Mouse (Mus musculus) adrenal gland, adult 8-10 months (tissue): Measurements from ENCODE around the gene Pusl1. TPM values are rescaled to one million over a fixed set of nuclear protein-coding genes. Genes with fewer than 3 reads are reported as not detected.

ENCODE experiments used
- DNase-seq: peaks from one replicate; pipeline ENCODE4 v3.0.0; 2022
- total RNA-seq, 4 experiments: library from RNA; stranded (reverse); gene quantifications; 2 replicates each; pipeline ENCODE4 v1.2.4; 2022

Pusl1 gene
- 10 to 100 TPM; 23.2 to 51.5 (median 41.4) TPM for total RNA-seq

DNA sequence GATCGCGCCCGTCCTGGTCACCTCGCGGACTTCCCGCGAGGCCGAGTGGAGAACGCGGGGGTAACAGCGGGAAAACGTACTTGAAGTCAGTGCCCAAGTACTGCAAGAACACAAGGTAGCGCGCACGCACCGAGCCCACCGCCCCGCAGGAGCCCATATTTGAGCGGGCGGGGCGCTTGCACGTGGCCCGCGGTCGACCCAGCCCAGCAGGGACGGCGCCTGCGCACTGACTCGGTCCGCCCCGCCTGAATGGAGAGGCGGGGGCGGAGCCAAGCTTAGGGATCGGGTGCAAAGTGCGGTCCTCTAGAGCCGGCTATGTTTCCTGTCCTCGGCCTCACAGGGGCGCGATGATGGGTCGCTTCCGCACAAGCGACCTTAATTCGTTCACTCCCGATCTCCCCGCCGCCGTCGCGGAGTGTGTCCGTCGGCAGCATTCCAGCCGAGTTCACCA lies at the start of gene Pusl1, which contains the start of gene Acap3:
Pusl1 (minus strand) TSS at position 231 of the 451 bp plus-strand sequence.
Acap3 (plus strand) TSS at position 272 of the 451 bp plus-strand sequence.
- peak; percentile 92 for DNase-seq

DNA sequence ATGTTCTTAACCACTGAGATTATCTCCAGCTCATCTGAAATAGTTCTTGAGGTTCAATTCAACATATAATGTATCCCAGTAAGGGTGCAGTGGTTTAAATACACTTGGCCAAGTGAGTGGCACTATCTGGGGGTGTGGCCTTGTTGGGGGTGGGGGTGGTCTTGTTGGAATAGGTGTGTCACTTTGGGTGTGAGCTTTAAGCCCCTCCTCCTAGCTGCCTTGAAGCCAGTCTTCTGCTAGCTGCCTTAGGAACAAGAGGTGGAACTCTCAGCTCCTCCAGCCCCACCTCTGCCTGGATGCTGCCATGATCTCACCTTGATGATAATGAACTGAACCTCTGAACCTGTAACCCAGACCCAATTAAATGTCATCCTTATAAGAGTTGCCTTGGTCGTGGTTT lies 40.5 kb upstream of the Pusl1 start:
- DNase-seq, result no peak

DNA sequence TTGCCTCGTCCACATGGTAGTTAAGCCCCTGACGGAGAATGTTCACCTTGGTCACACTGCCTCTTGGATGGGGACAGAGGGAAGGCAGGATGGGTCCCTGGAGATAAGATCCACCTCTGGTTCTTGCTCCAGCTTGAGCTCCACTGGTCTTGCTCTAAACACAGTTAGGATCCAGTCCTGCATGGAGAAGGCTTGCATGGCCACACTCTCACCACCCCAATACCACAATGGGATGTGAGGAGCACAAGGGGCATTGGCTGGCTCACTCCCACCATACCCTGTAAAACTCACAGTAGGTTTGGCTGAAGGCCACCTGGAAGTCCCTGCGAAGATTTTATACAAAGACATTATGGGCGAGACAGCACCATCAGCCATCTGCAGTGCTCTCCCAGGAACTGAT lies 17.2 kb upstream of the Pusl1 start:
- DNase-seq, result no peak

DNA sequence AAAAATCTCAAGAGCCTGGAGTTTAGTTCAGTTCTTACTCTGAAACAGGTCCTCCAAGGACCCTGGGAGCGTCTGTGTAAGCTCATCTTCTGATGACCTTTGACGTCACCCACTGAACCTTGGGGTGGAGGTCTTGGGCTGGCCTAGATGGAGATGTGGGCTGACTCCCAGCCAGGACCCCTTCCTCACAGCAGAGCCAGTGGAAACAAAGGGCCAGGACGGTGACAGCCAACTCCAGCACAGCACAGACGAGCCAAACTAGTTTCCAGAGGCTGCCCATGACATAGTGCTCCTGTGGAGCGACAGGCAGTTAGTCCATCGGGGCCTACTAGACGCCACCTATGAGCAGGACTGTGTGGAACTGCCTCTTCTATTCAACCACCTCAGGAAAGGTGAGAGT lies 16.7 kb upstream of the Pusl1 start:
- peak; percentile 5 for DNase-seq

DNA sequence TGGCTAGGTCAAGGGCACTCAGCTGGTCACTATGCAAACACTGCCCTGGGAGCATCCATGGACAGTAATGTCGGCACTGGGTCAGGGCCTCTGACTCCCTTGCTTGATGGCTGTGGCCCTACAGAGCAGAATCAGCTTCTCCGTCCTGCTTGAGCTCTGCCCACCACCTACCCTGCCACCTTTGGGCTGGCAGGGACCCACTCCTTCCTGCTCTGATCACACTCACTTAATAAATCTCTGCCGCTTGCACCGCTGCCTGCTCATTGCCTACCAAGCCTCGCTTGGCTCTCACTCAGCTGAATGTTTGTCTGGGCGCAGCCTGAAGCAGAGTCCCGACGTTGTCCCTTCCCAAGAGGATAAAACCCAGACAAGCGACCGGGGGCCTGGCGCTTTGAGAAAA lies 15.4 kb upstream of the Pusl1 start:
- no peak for DNase-seq

DNA sequence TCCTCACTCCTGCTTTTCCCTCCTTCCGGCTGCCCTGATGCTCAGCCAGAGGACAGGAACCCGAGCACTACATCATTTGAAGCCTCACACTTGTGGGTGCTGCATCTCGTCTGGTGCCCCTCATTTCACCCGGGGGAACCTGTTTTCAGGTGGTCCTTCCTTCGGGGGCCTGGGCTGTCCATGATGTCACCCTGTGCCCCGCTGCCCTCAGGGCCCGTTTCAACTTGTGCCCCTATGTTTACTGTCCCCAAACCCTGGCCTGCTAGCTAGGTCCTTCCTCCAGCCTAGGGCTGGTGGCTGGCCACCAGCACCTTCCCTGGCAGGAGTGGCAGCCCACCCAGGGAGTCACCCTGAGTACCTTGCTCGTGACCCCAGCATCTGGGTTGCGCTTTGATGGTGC lies 14.5 kb upstream of the Pusl1 start:
- DNase-seq, result no peak

DNA sequence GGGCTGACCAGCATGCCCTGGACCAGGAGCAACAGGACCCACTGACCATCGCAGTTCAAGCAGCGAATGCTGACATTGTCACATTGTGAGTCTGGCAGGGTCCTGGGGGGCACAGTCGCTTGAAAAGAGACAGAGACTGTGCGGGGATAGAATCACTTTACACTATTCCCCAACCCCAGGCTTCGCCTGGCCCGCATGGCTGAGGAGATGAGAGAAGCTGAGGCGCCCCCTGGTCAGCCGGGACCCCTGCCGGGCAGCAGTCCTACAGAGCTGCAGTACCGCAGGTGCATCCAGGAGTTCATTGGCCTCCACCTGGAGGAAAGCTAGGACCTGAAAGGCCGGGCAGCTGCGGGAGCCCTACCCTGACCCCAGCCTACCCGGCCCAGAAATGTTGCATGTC lies 14.1 kb upstream of the Pusl1 start:
- DNase-seq, result no peak

DNA sequence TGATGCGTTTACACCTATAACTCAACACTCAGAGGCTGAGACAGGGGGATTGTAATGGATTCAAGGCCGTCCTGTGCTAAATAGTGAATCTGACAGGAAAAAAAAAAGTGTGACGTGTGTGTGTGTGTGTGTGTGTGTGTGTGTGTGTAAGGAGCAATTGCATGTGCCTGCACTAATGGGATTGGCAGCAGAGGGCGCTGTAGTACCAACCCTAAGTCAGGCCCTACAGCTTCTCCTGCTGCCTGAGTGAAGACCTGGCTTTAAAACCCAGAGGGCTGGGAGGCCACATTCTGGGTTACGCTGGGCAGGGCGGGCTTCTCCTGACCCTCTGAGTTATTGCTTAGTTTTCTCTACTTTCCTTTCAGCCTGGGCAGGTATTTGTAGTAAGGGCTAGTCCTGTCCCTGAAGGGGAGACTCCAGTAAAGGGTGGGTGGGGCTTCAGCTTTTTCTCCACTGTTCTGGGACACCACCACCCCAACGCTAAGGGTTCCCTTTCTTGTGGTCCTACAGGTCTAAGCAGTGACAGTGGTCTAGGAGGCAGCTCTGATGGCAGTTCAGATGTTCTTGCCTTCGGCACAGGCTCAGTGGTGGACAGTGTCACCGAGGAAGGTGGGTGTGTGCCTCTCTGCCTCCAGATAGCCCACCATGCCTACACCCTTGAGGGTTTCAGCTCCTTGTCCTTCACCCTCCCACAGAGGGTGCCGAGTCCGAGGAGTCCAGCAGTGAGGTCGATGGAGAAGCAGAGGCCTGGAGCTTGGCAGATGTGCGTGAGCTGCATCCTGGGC lies 12.9 kb upstream of the Pusl1 start:
- DNase-seq, result peak; percentile 6

DNA sequence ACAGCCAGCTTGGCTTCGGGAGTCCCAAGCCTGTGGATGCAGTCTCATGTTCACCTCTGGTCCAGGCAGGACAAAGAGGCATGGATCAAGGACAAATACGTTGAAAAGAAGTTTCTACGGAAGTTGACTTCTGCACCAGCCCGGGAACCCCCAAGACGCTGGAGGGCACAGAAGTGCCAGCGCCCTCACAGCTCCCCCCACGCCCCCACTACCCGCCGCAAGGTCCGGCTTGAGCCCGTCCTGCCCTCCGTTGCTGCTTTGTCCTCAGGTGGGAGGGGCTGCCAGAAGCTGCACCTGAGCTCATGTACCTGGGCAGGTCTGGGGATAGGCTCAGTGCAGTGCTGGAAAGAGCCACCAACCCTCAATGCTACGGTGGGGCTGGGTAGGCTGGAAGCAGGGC lies 11.7 kb upstream of the Pusl1 start:
- no peak for DNase-seq

DNA sequence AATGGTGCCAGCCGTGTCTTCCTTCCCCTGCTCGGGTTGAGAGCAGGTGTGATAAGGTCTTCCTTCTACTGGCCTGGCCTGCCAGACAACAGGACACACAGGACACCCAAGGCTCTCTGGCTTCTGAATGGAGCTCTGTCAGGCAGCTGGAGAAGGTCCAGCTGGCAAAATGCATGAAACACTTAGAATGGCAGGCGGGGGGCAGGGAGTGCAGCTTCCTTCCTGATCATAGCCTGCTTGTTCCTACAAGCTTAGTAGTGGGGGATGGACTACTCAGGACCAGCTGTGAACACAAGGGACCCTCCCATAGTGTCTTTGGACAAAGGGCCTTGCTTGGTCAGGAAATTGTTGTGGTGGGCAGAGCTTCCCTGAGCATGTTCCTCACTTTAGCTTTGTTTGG lies 9.6 kb upstream of the Pusl1 start:
- DNase-seq, result peak; percentile 8

DNA sequence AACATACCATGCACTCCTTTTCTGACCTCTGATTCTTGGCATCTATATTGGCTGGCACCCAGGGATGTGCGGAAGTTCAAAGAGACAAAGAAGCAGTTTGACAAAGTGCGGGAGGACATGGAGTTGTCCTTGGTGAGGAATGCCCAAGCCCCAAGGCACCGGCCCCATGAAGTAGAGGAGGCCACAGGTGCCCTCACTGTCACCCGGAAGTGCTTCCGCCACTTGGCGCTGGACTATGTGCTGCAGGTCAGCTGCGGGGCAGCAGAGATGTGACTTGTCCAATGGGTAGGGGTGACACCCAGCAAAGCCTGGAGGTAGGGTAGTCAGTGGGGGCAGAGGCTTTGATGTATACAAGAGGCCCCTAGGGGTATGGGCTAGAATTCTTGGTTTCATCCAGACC lies 7.8 kb upstream of the Pusl1 start:
- DNase-seq, result no peak

DNA sequence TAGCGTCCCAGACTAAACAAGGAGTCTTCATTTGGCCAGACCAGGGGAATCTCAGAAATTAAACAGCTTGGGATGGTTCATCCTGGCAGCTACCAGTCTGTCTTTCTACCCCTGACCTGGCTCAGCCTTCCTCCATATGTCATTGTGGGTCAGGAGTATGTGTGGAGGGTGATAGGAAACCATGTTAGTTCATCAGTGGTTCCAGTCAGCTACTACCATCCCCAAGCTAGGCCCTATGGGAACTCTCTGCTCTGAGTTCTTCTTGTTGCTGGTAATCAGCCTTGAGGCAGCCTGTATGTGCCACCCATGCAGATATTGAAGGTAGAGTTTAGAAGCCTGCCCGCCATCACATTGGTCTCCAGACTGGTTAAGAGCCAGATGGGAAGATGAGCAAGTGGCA lies 6.7 kb upstream of the Pusl1 start:
- no peak for DNase-seq

DNA sequence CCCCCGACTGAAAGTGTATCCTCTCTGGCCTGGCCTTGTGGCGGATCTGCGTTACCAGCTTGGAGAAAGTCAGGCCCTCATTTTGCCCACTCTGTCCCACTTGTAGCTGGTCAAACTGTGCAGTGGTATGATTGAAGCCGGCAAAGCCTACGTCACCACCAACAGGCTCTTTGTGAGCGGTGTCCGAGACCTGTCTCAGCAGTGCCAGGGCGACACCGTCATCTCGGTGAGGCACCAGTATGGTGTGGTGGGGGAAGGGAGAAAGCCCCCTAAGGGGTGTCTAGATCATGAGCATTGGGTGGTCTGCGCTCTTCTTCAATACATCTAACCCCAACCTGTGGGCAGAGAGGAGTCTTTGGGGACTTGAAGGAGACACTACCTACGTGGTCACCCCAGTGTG lies 4.9 kb upstream of the Pusl1 start:
- no peak for DNase-seq

DNA sequence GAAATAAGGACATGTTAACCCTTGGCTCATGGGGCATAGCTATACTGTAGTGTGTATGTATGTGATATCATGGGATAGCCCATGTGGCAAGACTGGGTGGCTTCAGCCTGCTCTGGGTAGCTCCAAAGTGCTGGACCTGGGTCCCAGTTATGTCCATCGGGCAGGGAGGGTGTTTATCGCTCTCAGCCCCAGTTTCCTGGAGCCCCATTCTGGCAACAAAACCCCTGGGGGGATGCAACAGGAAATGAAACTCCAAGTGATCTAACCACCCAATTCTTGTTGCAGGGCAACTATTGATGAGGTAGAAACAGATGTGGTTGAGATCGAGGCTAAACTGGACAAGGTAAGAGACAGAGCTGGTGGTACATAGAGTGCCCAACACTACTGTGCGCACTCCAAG lies 4.2 kb upstream of the Pusl1 start:
- no peak for DNase-seq

DNA sequence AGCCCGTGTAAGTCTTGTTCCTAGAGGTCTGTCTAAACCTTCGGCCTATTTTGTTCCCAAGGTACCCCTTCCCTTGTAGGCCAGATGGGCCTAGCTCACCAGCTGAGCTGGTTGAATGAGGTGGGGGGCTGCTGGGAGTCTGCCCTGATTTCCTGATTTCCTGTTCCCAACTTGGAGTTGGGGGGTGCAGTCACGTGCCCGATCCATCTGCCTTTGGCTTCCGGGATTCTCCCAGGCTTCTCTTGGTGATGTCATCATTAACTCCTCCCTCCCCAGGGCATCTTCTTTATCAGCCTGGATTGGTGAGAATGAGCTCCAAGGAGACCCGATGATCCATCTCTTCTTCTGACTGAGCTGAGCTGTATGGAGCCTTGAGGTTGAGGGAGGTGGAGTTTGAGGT lies 3.6 kb upstream of the Pusl1 start:
- no peak for DNase-seq

DNA sequence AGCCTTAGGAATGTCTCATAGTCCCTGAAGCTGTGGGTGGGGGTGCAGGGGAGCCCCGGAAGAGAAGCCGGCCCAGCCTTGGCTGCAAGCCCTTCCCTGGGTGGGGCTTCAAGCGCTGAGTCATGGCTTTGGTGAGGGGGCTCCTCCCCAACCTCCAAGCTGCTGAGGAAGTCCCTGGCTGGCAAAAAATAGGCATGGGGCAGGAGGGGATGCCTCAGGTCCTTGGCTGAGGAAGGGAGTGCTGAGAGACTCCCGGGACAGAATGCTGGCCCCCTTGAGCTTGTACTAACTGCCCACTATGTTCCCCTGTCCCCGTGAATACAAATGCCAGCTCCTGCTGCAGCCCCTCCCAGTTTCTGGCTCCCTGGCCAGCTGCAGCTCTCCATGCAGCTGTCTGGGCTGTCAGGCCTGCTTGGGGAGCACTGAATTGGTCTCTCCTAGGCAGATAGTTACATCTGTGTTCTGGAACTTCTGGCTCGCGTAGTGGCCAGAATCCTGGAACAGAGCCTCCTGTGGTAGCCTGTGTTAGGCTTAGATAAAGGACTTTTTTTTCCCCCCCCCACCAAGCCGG lies 2.8 kb upstream of the Pusl1 start:
- peak; percentile 65 for DNase-seq

DNA sequence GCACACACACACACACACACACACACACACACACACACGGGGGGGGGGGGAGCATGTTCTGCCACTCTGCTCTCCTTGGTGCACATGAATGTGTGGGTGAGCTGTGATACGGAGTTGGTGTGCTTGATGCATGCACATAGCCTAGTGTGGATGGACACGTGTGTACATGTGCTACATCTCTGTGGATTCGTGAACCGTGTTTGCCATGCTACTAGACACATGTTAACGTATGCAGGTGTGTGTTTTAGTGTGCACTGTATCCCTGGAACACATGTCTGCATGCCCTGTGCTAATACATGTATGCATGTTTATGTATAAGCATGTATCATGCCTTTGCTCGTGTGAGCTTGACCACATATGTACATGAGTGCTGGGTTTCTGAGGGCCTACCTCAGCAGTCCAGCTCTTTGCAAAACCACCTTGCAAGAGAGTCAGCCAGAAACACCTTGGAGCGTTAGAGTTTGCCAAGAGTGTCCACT lies 1.7 kb upstream of the Pusl1 start:
- no peak for DNase-seq

DNA sequence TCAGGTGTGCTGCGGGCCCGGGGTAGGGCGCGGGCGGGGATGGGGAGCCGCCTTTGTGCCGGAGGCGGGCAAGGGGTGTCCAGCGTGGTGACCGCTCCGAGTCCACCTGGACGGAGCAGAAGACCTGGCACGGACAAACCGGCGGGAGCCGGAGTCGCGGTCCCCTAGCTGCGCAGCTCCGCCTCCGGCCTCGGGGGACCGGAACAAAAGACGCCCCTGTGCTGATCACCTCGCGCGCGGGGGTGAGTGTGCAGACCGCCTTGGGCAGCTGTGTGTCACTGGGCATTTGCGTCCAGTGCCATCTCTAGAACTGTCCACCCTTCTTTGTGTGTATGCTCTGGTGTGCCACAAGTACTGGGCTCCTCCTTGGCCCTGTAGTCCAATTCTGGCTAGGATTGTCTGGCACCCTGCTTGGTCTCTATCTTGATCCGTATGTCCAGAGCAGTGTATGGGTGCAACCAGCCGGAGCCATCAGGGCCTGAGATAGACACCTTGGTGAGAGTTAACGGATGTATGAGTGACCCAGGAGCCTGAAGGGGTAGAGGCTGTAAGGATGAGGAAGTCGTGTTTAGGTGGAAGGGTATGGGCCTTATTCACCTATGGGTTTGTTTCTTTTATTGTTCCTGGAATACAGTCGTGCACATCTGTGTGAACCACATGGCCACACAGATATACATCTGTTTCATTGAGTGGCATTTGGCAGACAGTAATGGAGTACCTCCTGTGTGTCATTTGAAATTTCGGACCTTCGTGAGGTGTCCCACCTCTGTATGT lies 1.0 kb upstream of the Pusl1 start:
- no peak for DNase-seq

DNA sequence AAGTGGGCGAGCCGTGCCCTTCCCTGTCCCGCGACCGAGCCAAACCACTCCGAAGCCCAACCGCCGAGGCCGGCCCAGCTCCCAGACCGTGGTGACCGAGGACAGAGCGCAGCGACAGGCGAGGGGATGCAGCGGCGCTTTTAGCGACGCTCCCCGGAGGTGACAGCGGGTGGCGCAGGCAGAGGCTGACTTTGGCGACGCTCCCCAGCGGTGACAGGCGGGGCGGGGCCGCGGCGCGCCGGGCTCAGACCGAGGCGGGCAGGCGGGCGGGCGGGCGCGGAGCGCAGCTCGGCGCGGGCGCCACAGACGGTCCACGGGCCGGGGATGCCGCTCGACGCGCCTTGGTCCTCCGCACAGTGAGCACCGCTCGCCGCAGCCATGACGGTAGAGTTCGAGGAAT lies 436 bp upstream of the Pusl1 start:
- peak; percentile 69 for DNase-seq

DNA sequence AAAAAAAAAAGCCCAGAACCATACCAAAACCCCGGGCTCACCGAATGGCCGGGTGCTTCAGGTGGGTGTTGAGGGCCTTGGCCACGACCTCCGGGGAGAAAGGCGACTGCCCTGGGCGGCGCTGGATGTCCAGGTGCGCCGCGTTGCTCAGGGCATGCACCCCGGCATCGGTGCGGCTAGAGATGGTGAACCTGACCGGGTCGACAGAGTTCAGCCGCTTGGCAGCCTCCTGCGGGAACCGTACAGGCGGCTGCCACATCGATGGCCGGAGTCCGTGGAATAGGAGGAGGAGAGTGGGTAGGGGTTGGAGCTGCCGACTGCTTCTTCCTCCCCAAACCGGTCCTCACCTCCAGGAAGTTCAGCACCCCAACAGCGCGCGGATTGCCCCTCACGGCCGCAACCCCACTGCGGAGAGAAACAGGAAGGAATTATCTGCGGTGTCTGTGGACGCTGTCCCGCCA lies 540 bp downstream of the Pusl1 start:
- no peak for DNase-seq

DNA sequence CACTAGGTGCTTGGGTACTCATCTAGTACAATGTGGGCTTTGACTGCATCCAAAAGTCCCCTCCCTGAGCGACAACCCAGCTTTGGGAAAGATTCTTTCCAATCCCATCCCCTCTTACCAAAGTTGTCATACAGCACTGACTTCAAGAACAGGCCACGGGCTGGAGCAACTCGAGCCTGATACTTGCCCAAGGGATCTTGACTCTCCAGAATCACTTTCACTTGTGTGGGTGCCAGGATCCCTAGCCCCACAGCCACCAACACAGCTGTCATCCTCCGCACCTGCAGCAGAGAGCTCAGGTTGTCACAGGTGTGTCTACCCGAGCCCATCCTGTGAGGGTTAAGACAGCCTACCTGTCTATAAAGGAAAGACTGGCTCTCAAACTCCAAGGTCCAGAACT lies 2.3 kb downstream of the Pusl1 start:
- no peak for DNase-seq

DNA sequence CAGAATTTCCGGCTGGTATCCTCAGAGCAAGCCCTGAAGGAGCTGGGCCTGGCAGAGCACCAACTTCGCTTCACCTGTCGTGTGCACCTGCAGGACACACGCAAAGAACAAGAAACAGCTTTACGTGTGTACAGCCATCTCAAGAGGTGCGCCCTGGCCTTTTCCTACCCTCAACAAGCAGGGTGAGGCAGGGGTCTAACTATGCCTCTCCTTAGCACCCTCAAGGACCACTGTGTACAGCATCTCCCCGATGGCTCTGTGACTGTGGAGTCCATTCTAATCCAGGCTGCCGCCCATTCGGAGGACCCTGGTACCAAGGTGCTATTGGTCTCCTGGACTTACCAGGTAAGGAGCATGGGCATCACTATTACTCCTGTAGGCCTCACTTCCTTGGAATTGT lies 3.4 kb downstream of the Pusl1 start:
- peak; percentile 0 for DNase-seq

DNA sequence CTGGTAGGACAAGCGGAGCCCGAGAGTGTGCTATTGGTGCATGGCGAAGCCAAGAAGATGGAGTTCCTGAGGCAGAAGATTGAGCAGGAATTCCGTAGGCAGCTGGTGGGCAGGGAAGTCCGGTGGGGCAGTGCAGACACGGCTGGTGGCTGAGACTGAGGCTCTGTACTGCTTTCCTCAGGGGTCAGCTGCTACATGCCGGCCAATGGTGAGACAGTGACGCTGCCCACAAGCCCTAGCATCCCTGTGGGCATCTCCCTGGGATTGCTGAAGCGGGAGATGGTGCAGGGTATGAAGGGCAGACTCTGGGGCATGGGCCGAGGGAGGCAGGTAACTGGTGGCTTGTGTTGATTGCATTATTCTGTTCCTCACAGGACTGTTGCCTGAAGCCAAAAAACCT lies 3.9 kb downstream of the Pusl1 start:
- DNase-seq, result peak; percentile 0
